Mouse (Mus musculus) lung, embryonic 15.5 days (tissue): ENCODE data around the gene Ckmt1. TPM values are rescaled to one million over a fixed set of nuclear protein-coding genes. Genes with fewer than 3 reads are reported as not detected.

Source experiments
- ATAC-seq: fragments of 200-750 bp; cut with Nextera tagmentation; 2 replicates; pipeline ENCODE4 v1.8.0; 2017; ENCODE audit warnings: moderate number of reproducible peaks, borderline replicate concordance; ENCODE audit not compliant: low FRiP score, low TSS enrichment; ENCODE audit errors: extremely low read depth
- H3K27ac ChIP-seq: fragments of 300-500 bp; sonication (generic); 2 replicates; pipeline ENCODE4 v1.5.1; 2015; ENCODE audit warnings: moderate library complexity, mild to moderate bottlenecking, inconsistent platforms
- H3K27me3 ChIP-seq: fragments of 300-500 bp; sonication (generic); 2 replicates; pipeline ENCODE4 v1.6.1; 2015; ENCODE audit warnings: inconsistent platforms
- H3K36me3 ChIP-seq: fragments of 300-500 bp; sonication (generic); 2 replicates; pipeline ENCODE4 v1.6.1; 2015; ENCODE audit warnings: inconsistent platforms
- H3K4me1 ChIP-seq: fragments of 300-500 bp; sonication (generic); 2 replicates; pipeline ENCODE4 v1.6.1; 2015; ENCODE audit warnings: inconsistent platforms
- H3K4me2 ChIP-seq: fragments of 300-500 bp; sonication (generic); 2 replicates; pipeline ENCODE4 v1.6.1; 2015; ENCODE audit warnings: inconsistent platforms, mild to moderate bottlenecking, moderate library complexity
- H3K4me3 ChIP-seq: fragments of 300-500 bp; sonication (generic); 2 replicates; pipeline ENCODE4 v1.5.1; 2015; ENCODE audit warnings: mild to moderate bottlenecking, inconsistent platforms
- H3K9ac ChIP-seq: fragments of 300-500 bp; sonication (generic); 2 replicates; pipeline ENCODE4 v1.6.1; 2015; ENCODE audit warnings: inconsistent platforms
- H3K9me3 ChIP-seq: fragments of 300-500 bp; sonication (generic); 2 replicates; pipeline ENCODE4 v1.6.1; 2016; ENCODE audit warnings: inconsistent platforms
- WGBS: fragments of 180-500 bp; shearing (Covaris S2); methylation state at CpG from one replicate; pipeline ENCODE4 v1.1.7; 2015; 5-methylcytosine and 5-hydroxymethylcytosine counted together
- polyA plus RNA-seq: library from polyadenylated mRNA; unstranded; fragments of >200 nt; fragmentation: Nextera tagmentation; extraction: Ambion mirVana; gene quantifications from 2 replicates; pipeline ENCODE4 v1.2.1, GENCODE M21; 2015

The Ckmt1 gene
- polyA plus RNA-seq: 2.8 and 3.6 TPM in 2 replicates

- H3K9me3 ChIP-seq: no peaks in the 10 kb centered on the region
- H3K27me3 ChIP-seq: peaks cover 35% of the 10 kb centered on the region
- peaks cover 7% of the 10 kb centered on the region for H3K4me1 ChIP-seq
- H3K4me3 ChIP-seq: no peak within 1 kb of the TSS
- no peak for ATAC-seq
- no peaks in the 10 kb centered on the region for H3K36me3 ChIP-seq
- 56% methylated on average over 5 of the region's 5 CpGs for WGBS
- no peak within 1 kb of the TSS for H3K9ac ChIP-seq
- H3K27ac ChIP-seq: no peak within 1 kb of the TSS
- H3K4me2 ChIP-seq: peak within 1 kb of the TSS; percentile 45
Measured at GRCm38 (mm10) chr2:121357494-121357893, at the start of gene Ckmt1. TSS of gene Ckmt1 (plus strand) at chr2:121357714.

DNA sequence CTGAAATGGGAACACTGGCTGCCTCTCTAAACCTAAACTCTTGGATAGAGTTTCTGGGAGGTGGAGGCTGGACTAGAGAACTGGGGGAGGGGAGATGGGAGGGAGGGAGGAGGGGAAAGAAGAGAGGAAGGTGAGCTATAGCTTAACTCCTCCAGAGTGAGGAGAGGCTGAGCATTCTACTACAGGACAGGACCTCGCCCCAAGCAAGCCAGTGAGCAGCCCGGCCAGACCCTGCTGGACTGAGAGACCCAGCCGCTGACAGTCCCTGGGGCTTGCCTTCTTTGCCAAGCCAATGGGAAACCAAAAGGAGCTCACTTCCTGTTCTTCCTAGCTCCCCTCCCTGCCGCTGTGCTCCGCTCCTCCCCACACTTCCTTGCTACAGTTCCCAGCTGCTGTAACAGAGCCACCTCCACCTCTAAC is 48.5 kb upstream of the Ckmt1 start:
- H3K4me2 ChIP-seq: peak overlapping the region; percentile 40; the same call in 1 of the 2 replicates
- no peak overlapping the region for H3K9ac ChIP-seq
- 0 out of 2 replicates have a peak, but pooled peaks cover 8% of the 10 kb centered on the region for H3K4me1 ChIP-seq
- ATAC-seq: 0 out of 2 replicates have a peak, but pooled peaks have one; percentile 8
- H3K4me3 ChIP-seq: 0 out of 2 replicates have a peak overlapping the region, but pooled peaks have one; percentile 12
- no peaks in the 10 kb centered on the region for H3K9me3 ChIP-seq
- no peaks in the 10 kb centered on the region for H3K36me3 ChIP-seq
- no peak overlapping the region for H3K27ac ChIP-seq
- H3K27me3 ChIP-seq: no peaks in the 10 kb centered on the region
- WGBS: 6% methylated on average over 5 of the region's 5 CpGs

DNA sequence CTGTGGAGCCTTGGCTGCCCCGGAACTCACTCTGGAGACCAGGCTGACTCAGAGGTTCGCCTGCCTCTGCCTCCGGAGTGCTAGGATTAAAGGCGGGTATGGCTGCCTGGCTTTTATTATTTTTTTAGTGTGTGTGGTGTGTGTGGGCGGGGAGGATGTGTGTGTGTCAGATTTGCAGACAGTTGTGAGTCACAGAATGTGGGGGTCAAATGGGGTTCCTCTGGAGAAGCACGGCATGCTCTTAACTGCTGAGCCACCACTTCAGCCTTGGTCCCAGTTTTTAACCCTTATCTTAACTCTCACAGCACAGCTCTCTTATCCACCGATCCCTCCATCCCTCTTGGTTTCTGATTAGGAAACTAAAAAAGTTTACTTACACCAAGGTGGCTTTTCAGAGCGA is 41.2 kb upstream of the Ckmt1 start:
- no peak overlapping the region for H3K4me2 ChIP-seq
- H3K27me3 ChIP-seq: no peaks in the 10 kb centered on the region
- no peak overlapping the region for H3K4me3 ChIP-seq
- H3K9me3 ChIP-seq: no peaks in the 10 kb centered on the region
- H3K36me3 ChIP-seq: no peaks in the 10 kb centered on the region
- no peak overlapping the region for H3K9ac ChIP-seq
- H3K27ac ChIP-seq: no peak overlapping the region
- H3K4me1 ChIP-seq: no peaks in the 10 kb centered on the region
- WGBS: 55% methylated on average over 8 of the region's 8 CpGs
- ATAC-seq: no peak

DNA sequence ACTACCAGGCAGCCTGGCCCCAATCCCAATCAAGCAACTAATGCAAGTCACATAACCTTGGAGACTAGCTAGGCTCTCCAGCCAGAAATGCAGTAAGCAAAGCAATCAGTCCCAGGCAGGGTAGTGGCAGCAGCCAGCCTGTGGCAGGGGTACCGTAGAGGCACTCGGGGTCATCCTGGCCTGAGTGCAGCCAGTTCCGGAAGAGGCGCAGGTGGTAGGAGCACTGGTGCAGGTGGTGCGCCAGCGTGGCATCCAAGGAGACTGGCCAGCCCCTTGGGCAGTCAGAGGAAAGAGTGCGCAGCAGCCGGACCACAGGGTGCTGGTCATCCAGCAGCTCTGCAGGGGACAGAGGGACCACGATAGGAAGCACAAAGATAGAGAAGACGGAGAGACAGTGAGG is 34.5 kb upstream of the Ckmt1 start:
- Histone ChIP-seq H3K36me3 (no peaks in the 10 kb centered on the region), H3K9ac (no peak overlapping the region)
- WGBS: 91% methylated on average over 10 of the region's 10 CpGs

DNA sequence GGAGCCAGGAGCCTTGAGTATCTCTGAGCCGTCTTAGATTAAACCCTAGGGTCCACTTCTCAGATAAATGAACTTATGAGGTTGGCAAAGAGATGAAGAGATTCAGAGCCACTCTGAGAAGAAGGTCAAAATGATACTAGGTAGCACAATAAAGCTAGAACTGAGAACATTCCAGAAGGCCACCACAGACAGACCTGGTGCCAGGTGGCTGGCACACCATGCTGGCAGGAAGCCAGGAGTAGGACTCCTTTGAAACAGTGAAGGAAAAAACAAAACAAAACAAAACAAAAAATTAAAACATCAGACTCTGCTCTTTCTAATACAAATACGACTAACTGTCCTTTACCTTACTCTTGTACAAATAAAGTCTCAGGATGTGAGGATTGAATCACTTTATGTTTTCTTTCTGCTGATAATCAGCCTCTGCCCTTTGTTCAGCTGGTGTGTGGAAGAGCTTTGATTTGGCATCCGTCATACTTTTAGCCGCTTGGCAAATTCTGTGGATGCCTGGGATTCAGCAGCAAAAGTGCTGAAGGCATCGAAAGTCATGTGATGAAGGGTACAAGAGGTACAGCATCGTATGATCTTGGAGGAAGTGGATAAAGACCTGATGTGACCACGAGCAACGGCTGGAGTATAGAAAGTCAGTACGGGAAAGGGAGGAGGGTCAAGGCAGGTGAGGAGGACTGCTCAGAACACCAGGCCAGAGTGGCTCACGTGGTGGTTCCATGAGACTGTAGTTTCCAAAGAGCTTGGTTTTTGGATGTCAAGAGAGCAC is 33.6 kb upstream of the Ckmt1 start:
- Histone ChIP-seq H3K27me3 (no peaks in the 10 kb centered on the region), H3K9me3 (no peaks in the 10 kb centered on the region), H3K4me1 (no peaks in the 10 kb centered on the region), H3K9ac (no peak overlapping the region), H3K27ac (no peak overlapping the region), H3K36me3 (no peaks in the 10 kb centered on the region), H3K4me3 (no peak overlapping the region), H3K4me2 (no peak overlapping the region)
- WGBS: 76% methylated on average over 10 of the region's 10 CpGs
- ATAC-seq: no peak

More for the DNA sequence above, 34.5 kb upstream of the Ckmt1 start:
- Histone ChIP-seq H3K27ac (no peak overlapping the region), H3K27me3 (no peaks in the 10 kb centered on the region), H3K4me1 (no peaks in the 10 kb centered on the region), H3K4me3 (no peak overlapping the region), H3K4me2 (no peak overlapping the region), H3K9me3 (no peaks in the 10 kb centered on the region)
- no peak for ATAC-seq

DNA sequence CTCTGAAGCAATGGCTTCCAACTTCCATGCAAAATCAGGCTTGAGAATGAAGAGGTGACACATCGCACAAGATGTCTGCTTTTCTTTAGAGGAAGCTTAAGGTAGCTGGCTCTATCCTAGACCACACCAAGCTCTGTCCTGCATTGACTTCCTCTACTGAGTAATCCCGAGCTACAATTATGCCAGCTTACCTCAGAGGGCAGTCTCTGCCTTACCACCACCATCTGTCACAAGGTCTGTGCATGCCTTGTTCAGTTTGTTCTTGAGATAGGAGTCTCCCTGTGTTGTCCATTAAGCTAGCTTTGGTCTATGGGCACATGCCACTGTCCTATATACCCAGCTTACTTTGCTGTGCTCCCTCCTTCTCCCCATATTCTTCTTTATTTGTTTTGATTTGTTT is 28.0 kb upstream of the Ckmt1 start:
- ATAC-seq: no peak
- H3K36me3 ChIP-seq: no peaks in the 10 kb centered on the region
- H3K9me3 ChIP-seq: no peaks in the 10 kb centered on the region
- H3K4me3 ChIP-seq: no peak overlapping the region
- no peaks in the 10 kb centered on the region for H3K27me3 ChIP-seq
- H3K9ac ChIP-seq: no peak overlapping the region
- H3K27ac ChIP-seq: no peak overlapping the region
- no peaks in the 10 kb centered on the region for H3K4me1 ChIP-seq
- WGBS: 90% methylated on average over 2 of the region's 2 CpGs
- no peak overlapping the region for H3K4me2 ChIP-seq

DNA sequence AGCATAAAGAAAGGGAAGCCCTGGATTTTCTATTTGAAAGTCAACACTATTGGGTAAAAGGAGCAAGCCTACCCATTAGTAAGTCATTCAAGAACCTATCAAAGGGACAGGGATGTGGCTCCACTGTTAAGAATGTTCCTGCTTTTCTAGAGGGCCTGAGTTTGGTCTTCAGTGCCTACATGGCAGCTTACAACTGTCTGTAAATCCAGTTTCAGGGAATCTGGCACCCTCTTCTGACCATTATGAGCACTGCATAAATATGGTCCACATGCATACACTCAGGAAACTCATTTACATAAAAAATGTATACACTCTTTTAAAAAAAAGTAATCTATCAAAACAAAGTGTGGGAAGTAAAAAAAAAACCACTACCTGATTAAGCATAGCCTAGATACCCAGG is 18.5 kb upstream of the Ckmt1 start:
- no peak overlapping the region for H3K9ac ChIP-seq
- H3K27me3 ChIP-seq: no peaks in the 10 kb centered on the region
- no peaks in the 10 kb centered on the region for H3K4me1 ChIP-seq
- ATAC-seq: no peak
- no peaks in the 10 kb centered on the region for H3K36me3 ChIP-seq
- no peak overlapping the region for H3K4me3 ChIP-seq
- H3K27ac ChIP-seq: no peak overlapping the region
- no peak overlapping the region for H3K4me2 ChIP-seq
- no peaks in the 10 kb centered on the region for H3K9me3 ChIP-seq

- H3K27ac ChIP-seq: no peak overlapping the region
- no peaks in the 10 kb centered on the region for H3K36me3 ChIP-seq
- no peak overlapping the region for H3K4me3 ChIP-seq
- no peaks in the 10 kb centered on the region for H3K9me3 ChIP-seq
- H3K9ac ChIP-seq: no peak overlapping the region
- no peak for ATAC-seq
- 52% methylated on average over 8 of the region's 8 CpGs for WGBS
- H3K4me1 ChIP-seq: peaks cover 7% of the 10 kb centered on the region
- peaks cover 17% of the 10 kb centered on the region for H3K27me3 ChIP-seq
- no peak overlapping the region for H3K4me2 ChIP-seq
Measured at GRCm38 (mm10) chr2:121353156-121353555, 4.4 kb upstream of the Ckmt1 start.

DNA sequence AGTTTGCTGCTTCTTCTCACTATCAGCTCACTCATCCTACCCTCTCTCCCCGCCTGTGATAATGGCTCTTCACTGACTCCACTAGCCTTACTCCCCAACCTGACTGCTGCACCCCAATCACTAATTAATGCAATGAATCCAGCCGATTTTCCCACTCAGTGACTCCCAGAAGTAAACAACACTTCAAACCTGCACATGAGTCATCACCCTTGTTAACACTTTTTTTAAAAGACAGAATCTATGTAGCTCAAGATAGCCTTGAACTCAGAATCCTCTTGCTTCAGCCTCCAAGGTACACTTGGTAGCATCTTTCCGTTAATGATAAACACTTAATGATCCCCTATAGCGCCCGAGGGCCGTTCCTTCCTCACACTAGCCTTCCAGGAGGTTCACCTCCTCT is 3.1 kb upstream of the Ckmt1 start:
- no peak for ATAC-seq
- Histone ChIP-seq H3K4me3 (peak overlapping the region; percentile 80), H3K4me2 (peak overlapping the region; percentile 89), H3K9me3 (no peaks in the 10 kb centered on the region), H3K9ac (peak overlapping the region; percentile 60), H3K36me3 (no peaks in the 10 kb centered on the region), H3K27me3 (peaks cover 29% of the 10 kb centered on the region), H3K4me1 (peaks cover 7% of the 10 kb centered on the region), H3K27ac (no peak overlapping the region)
- WGBS: 3% methylated on average over 6 of the region's 6 CpGs

GRCm38 (mm10) chr2:121354820-121355592 is 2.5 kb upstream of the Ckmt1 start, which contains the start of gene Ppip5k1:
TSS of gene Ppip5k1 (minus strand) at chr2:121355396.
- Histone ChIP-seq H3K4me2 (peak within 1 kb of the TSS; percentile 89), H3K9me3 (no peaks in the 10 kb centered on the region), H3K36me3 (no peaks in the 10 kb centered on the region), H3K27ac (peak within 1 kb of the TSS; percentile 30; the same call in 1 of the 2 replicates), H3K9ac (peak within 1 kb of the TSS; percentile 60), H3K27me3 (peaks cover 35% of the 10 kb centered on the region), H3K4me1 (peaks cover 7% of the 10 kb centered on the region), H3K4me3 (peak within 1 kb of the TSS; percentile 80)
- ATAC-seq: peak; percentile 98
- WGBS: under 1% methylated on average over 58 of the region's 58 CpGs

DNA sequence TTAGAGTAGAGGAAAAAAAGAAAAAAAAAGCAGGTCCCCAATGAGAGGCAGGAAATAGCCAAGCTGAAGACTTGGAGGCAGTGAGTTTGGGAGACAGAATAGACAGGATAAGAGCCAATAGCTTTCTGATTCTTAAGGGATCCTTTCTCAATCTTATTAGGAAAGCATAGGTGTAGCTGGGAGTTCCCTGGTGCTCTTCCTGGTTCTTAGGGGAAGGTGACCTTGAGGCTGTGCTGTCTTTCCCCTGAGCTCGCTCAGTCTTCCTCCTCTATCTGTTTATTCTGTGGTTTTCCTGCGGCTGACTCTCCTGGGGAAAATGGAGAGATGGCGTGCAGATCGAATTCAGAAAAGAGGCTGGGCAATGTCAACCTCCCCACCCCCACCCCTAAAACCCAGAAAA is 447 bp downstream of the Ckmt1 start:
- Histone ChIP-seq H3K4me1 (peaks cover 7% of the 10 kb centered on the region), H3K36me3 (no peaks in the 10 kb centered on the region), H3K9ac (no peak overlapping the region), H3K4me2 (peak overlapping the region; percentile 45), H3K9me3 (no peaks in the 10 kb centered on the region), H3K4me3 (no peak overlapping the region), H3K27me3 (peaks cover 35% of the 10 kb centered on the region), H3K27ac (no peak overlapping the region)
- 2% methylated on average over 4 of the region's 4 CpGs for WGBS
- no peak for ATAC-seq

- Histone ChIP-seq H3K27ac (no peak overlapping the region), H3K9me3 (no peaks in the 10 kb centered on the region), H3K9ac (no peak overlapping the region), H3K4me2 (peak overlapping the region; percentile 45), H3K4me1 (peaks cover 7% of the 10 kb centered on the region), H3K36me3 (no peaks in the 10 kb centered on the region), H3K4me3 (no peak overlapping the region), H3K27me3 (peaks cover 35% of the 10 kb centered on the region)
- peak; percentile 34; the same call in 1 of the 2 replicates for ATAC-seq
- under 1% methylated on average over 16 of the region's 16 CpGs for WGBS
Measured at GRCm38 (mm10) chr2:121358381-121358780, 867 bp downstream of the Ckmt1 start.
